Mouse (Mus musculus) liver, postnatal 0 days (tissue): ENCODE results near the gene Comp.

Experiments used
- CTCF ChIP-seq: sonication (generic); IDR thresholded peaks from 2 replicates; pipeline ENCODE4 v1.5.1; 2016; ENCODE audit warnings: antibody characterized with exemption, low read depth
- EP300 ChIP-seq: IDR thresholded peaks from 2 replicates; pipeline ENCODE4 v1.6.1; 2016; ENCODE audit warnings: antibody characterized with exemption, low read depth, mild to moderate bottlenecking

GRCm38 (mm10) chr8:70330741-70331364 is 42.5 kb upstream of the Comp start:
- TF ChIP-seq CTCF (peak; percentile 57), EP300 (no peak)
